Mouse (Mus musculus) stomach, embryonic 15.5 days (tissue): ENCODE measurements around the gene Efnb2. TPM values are rescaled to one million over a fixed set of nuclear protein-coding genes. Genes with fewer than 3 reads are reported as not detected.

Source experiments
- ATAC-seq: fragments of 200-750 bp; cut with Nextera tagmentation; 2 replicates; pipeline ENCODE4 v1.8.0; 2017; ENCODE audit warnings: low read depth, moderate number of reproducible peaks, moderate TSS enrichment; ENCODE audit not compliant: insufficient read depth, low FRiP score
- H3K27ac ChIP-seq: fragments of 300-500 bp; sonication (generic); 2 replicates; pipeline ENCODE4 v1.5.1; 2015; ENCODE audit warnings: mild to moderate bottlenecking, inconsistent platforms
- H3K27me3 ChIP-seq: fragments of 300-500 bp; sonication (generic); replicated peaks from 2 replicates; pipeline ENCODE4 v1.6.1; 2015; ENCODE audit warnings: inconsistent platforms
- H3K36me3 ChIP-seq: fragments of 300-500 bp; sonication (generic); 2 replicates; pipeline ENCODE4 v1.6.1; 2015; ENCODE audit warnings: inconsistent platforms
- H3K4me1 ChIP-seq: fragments of 300-500 bp; sonication (generic); 2 replicates; pipeline ENCODE4 v1.6.1; 2015; ENCODE audit warnings: inconsistent platforms
- H3K4me2 ChIP-seq: fragments of 300-500 bp; sonication (generic); 2 replicates; pipeline ENCODE4 v1.6.1; 2015; ENCODE audit warnings: mild to moderate bottlenecking, inconsistent platforms
- H3K4me3 ChIP-seq: fragments of 300-500 bp; sonication (generic); replicated peaks from 2 replicates; pipeline ENCODE4 v1.5.1; 2015; ENCODE audit warnings: inconsistent platforms
- H3K9ac ChIP-seq: fragments of 300-500 bp; sonication (generic); 2 replicates; pipeline ENCODE4 v1.6.1; 2015; ENCODE audit warnings: inconsistent platforms
- H3K9me3 ChIP-seq: fragments of 300-500 bp; sonication (generic); 2 replicates; pipeline ENCODE4 v1.6.1; 2016; ENCODE audit warnings: inconsistent platforms
- WGBS: fragments of 180-500 bp; shearing (Covaris S2); methylation state at CpG from one replicate; pipeline ENCODE4 v1.1.7; 2015; 5-methylcytosine and 5-hydroxymethylcytosine counted together
- microRNA-seq: library from miRNA; unstranded; fragments of <30 nt; microRNA quantifications from one replicate; pipeline ENCODE4, GENCODE M21; 2016
- polyA plus RNA-seq: library from polyadenylated mRNA; unstranded; fragments of >200 nt; fragmentation: Nextera tagmentation; extraction: Ambion mirVana; gene quantifications from 2 replicates; pipeline ENCODE4 v1.2.1, GENCODE M21; 2015

Gene Efnb2
- polyA plus RNA-seq, 1 experiment from 2014 or later = 15.6 TPM

GRCm38 (mm10) chr8:8576286-8576685 is 84.8 kb downstream of the Efnb2 start:
- Histone ChIP-seq H3K4me1 (no peaks in the 10 kb centered on the region; the same call in 1 of the 2 replicates), H3K27ac (no peak overlapping the region), H3K36me3 (no peaks in the 10 kb centered on the region), H3K9ac (no peak overlapping the region), H3K4me2 (no peak overlapping the region), H3K27me3 (no peaks in the 10 kb centered on the region), H3K9me3 (no peaks in the 10 kb centered on the region), H3K4me3 (no peak overlapping the region)
- peak; percentile 71 for ATAC-seq
- WGBS = 47% methylated on average over 6 of the region's 6 CpGs

GRCm38 (mm10) chr8:8574521-8575499 is 86.2 kb downstream of the Efnb2 start:
- no peaks in the 10 kb centered on the region for H3K9me3 ChIP-seq
- no peak overlapping the region for H3K27ac ChIP-seq
- H3K4me1 ChIP-seq = no peaks in the 10 kb centered on the region; the same call in 1 of the 2 replicates
- H3K4me2 ChIP-seq = no peak overlapping the region
- H3K27me3 ChIP-seq = no peaks in the 10 kb centered on the region
- no peaks in the 10 kb centered on the region for H3K36me3 ChIP-seq
- ATAC-seq = no peak
- no peak overlapping the region for H3K9ac ChIP-seq
- no peak overlapping the region for H3K4me3 ChIP-seq
- WGBS = 82% methylated on average over 19 of the region's 19 CpGs

GRCm38 (mm10) chr8:8572272-8572671 is 88.8 kb downstream of the Efnb2 start:
- H3K36me3 ChIP-seq = no peaks in the 10 kb centered on the region
- H3K27ac ChIP-seq = no peak overlapping the region
- H3K9ac ChIP-seq = no peak overlapping the region
- no peaks in the 10 kb centered on the region for H3K9me3 ChIP-seq
- 36% methylated on average over 5 of the region's 5 CpGs for WGBS
- H3K27me3 ChIP-seq = no peaks in the 10 kb centered on the region
- H3K4me3 ChIP-seq = no peak overlapping the region
- no peak for ATAC-seq
- H3K4me1 ChIP-seq = no peaks in the 10 kb centered on the region; the same call in 1 of the 2 replicates
- no peak overlapping the region for H3K4me2 ChIP-seq

GRCm38 (mm10) chr8:8571625-8572215 is 89.3 kb downstream of the Efnb2 start:
- Histone ChIP-seq H3K9me3 (no peaks in the 10 kb centered on the region), H3K36me3 (no peaks in the 10 kb centered on the region), H3K4me1 (no peaks in the 10 kb centered on the region; the same call in 1 of the 2 replicates), H3K4me3 (no peak overlapping the region), H3K9ac (no peak overlapping the region), H3K27me3 (no peaks in the 10 kb centered on the region), H3K27ac (no peak overlapping the region), H3K4me2 (no peak overlapping the region)
- 62% methylated on average over 7 of the region's 7 CpGs for WGBS
- no peak for ATAC-seq

GRCm38 (mm10) chr8:8569280-8569679 is 91.8 kb downstream of the Efnb2 start:
- ATAC-seq = no peak
- 60% methylated on average over 10 of the region's 10 CpGs for WGBS
- no peaks in the 10 kb centered on the region; the same call in 1 of the 2 replicates for H3K4me1 ChIP-seq
- no peaks in the 10 kb centered on the region for H3K27me3 ChIP-seq
- H3K4me2 ChIP-seq = no peak overlapping the region
- no peak overlapping the region for H3K4me3 ChIP-seq
- H3K9ac ChIP-seq = no peak overlapping the region
- H3K27ac ChIP-seq = no peak overlapping the region
- H3K36me3 ChIP-seq = no peaks in the 10 kb centered on the region
- H3K9me3 ChIP-seq = no peaks in the 10 kb centered on the region

- H3K27ac ChIP-seq = no peak overlapping the region
- 78% methylated on average over 9 of the region's 9 CpGs for WGBS
- no peak for ATAC-seq
Measured at GRCm38 (mm10) chr8:8568215-8568773, 92.7 kb downstream of the Efnb2 start.

More at GRCm38 (mm10) chr8:8568215-8568773, 92.7 kb downstream of the Efnb2 start:
- Histone ChIP-seq H3K9ac (no peak overlapping the region), H3K4me1 (no peaks in the 10 kb centered on the region; the same call in 1 of the 2 replicates), H3K9me3 (no peaks in the 10 kb centered on the region), H3K36me3 (no peaks in the 10 kb centered on the region), H3K27me3 (no peaks in the 10 kb centered on the region), H3K4me2 (no peak overlapping the region), H3K4me3 (no peak overlapping the region)

Small RNA genes lying within 50 kb of the gene (microRNA-seq; reads per million reads assigned to microRNA genes)
- gene Mir7654 = 12.0 reads per million, percentile 27 among the genes with 10 or more reads in this experiment

Other genes starting within 250 kb of the Efnb2 start
- gene Arglu1, start 29.3 kb upstream of the Efnb2 start, polyA plus RNA-seq = 137 and 142 TPM in 2 replicates